Mouse (Mus musculus): ENCODE measurements around the gene Csf2rb. TPM values are rescaled to one million over a fixed set of nuclear protein-coding genes. Genes with fewer than 3 reads are reported as not detected.

The Csf2rb gene
- 14.2 and 25.8 TPM in 2 replicates for polyA plus RNA-seq (2012)

GRCm38 (mm10) chr15:78325671-78326339, at the start of gene Csf2rb:
Gene Csf2rb (plus strand): TSS chr15:78325752.
- peak; percentile 38 for TF ChIP-seq GATA1 (IDR thresholded peaks at IDR 0.05; ENCODE audit: low read length)

- TF ChIP-seq GATA1 (IDR thresholded peaks at IDR 0.05; ENCODE audit: low read length): no peak
Measured at GRCm38 (mm10) chr15:78278308-78278707, 47.2 kb upstream of the Csf2rb start.

- no peak for TF ChIP-seq GATA1 (IDR thresholded peaks at IDR 0.05; ENCODE audit: low read length)
Measured at GRCm38 (mm10) chr15:78287941-78288340, 37.6 kb upstream of the Csf2rb start.

- TF ChIP-seq GATA1 (IDR thresholded peaks at IDR 0.05; ENCODE audit: low read length): no peak
Measured at GRCm38 (mm10) chr15:78293716-78294115, 31.8 kb upstream of the Csf2rb start.

GRCm38 (mm10) chr15:78298558-78298957, 27.0 kb upstream of the Csf2rb start:
- TF ChIP-seq GATA1 (IDR thresholded peaks at IDR 0.05; ENCODE audit: low read length): no peak

GRCm38 (mm10) chr15:78299641-78300040, 25.9 kb upstream of the Csf2rb start:
- no peak for TF ChIP-seq GATA1 (IDR thresholded peaks at IDR 0.05; ENCODE audit: low read length)

- no peak for TF ChIP-seq GATA1 (IDR thresholded peaks at IDR 0.05; ENCODE audit: low read length)
Measured at GRCm38 (mm10) chr15:78300773-78301172, 24.8 kb upstream of the Csf2rb start.

GRCm38 (mm10) chr15:78302718-78303117, 22.8 kb upstream of the Csf2rb start:
- no peak for TF ChIP-seq GATA1 (IDR thresholded peaks at IDR 0.05; ENCODE audit: low read length)

GRCm38 (mm10) chr15:78303665-78304233, 21.8 kb upstream of the Csf2rb start:
- no peak for TF ChIP-seq GATA1 (IDR thresholded peaks at IDR 0.05; ENCODE audit: low read length)

- TF ChIP-seq GATA1 (IDR thresholded peaks at IDR 0.05; ENCODE audit: low read length): no peak
Measured at GRCm38 (mm10) chr15:78305341-78305933, 20.1 kb upstream of the Csf2rb start, which contains the start of gene Csf2rb2. Gene Csf2rb2 (minus strand): TSS chr15:78305721.

GRCm38 (mm10) chr15:78309865-78310264, 15.7 kb upstream of the Csf2rb start:
- no peak for TF ChIP-seq GATA1 (IDR thresholded peaks at IDR 0.05; ENCODE audit: low read length)

- TF ChIP-seq GATA1 (IDR thresholded peaks at IDR 0.05; ENCODE audit: low read length): no peak
Measured at GRCm38 (mm10) chr15:78310971-78311370, 14.6 kb upstream of the Csf2rb start.

GRCm38 (mm10) chr15:78312421-78313233, 12.9 kb upstream of the Csf2rb start:
- peak; percentile 26 for TF ChIP-seq GATA1 (IDR thresholded peaks at IDR 0.05; ENCODE audit: low read length)

GRCm38 (mm10) chr15:78320825-78321496, 4.6 kb upstream of the Csf2rb start:
- no peak for TF ChIP-seq GATA1 (IDR thresholded peaks at IDR 0.05; ENCODE audit: low read length)

- no peak for TF ChIP-seq GATA1 (IDR thresholded peaks at IDR 0.05; ENCODE audit: low read length)
Measured at GRCm38 (mm10) chr15:78323366-78323765, 2.2 kb upstream of the Csf2rb start.

Data from G1E-ER4 (cell line).